Mouse (Mus musculus): ENCODE measurements around the gene Tmem184b.

Tmem184b gene

GRCm38 (mm10) chr15:79402836-79403762 lies at the start of gene Tmem184b:
Gene Tmem184b (minus strand): TSS chr15:79403569.
- peak; percentile 93 for DNase-seq

- no peak for DNase-seq
Observed at GRCm38 (mm10) chr15:79448041-79448440, 44.7 kb upstream of the Tmem184b start.

- DNase-seq: no peak
Observed at GRCm38 (mm10) chr15:79445786-79446654, 42.7 kb upstream of the Tmem184b start.

- no peak for DNase-seq
Observed at GRCm38 (mm10) chr15:79443856-79444410, 40.6 kb upstream of the Tmem184b start.

- DNase-seq: no peak
Observed at GRCm38 (mm10) chr15:79442961-79443518, 39.7 kb upstream of the Tmem184b start.

GRCm38 (mm10) chr15:79442257-79442611 lies 38.9 kb upstream of the Tmem184b start:
- DNase-seq: no peak

- DNase-seq: peak; percentile 82
Observed at GRCm38 (mm10) chr15:79441331-79442256, 38.2 kb upstream of the Tmem184b start.

- DNase-seq: no peak
Observed at GRCm38 (mm10) chr15:79440651-79441330, 37.4 kb upstream of the Tmem184b start.

- DNase-seq: peak; percentile 59
Observed at GRCm38 (mm10) chr15:79440223-79440622, 36.9 kb upstream of the Tmem184b start.

GRCm38 (mm10) chr15:79439386-79439785 lies 36.0 kb upstream of the Tmem184b start:
- DNase-seq: no peak

- no peak for DNase-seq
Observed at GRCm38 (mm10) chr15:79438816-79439215, 35.4 kb upstream of the Tmem184b start.

- DNase-seq: no peak
Observed at GRCm38 (mm10) chr15:79438209-79438810, 34.9 kb upstream of the Tmem184b start.

GRCm38 (mm10) chr15:79437541-79438208 lies 34.3 kb upstream of the Tmem184b start:
- no peak for DNase-seq

GRCm38 (mm10) chr15:79436481-79436921 lies 33.1 kb upstream of the Tmem184b start:
- peak; percentile 40 for DNase-seq

- DNase-seq: peak; percentile 54
Observed at GRCm38 (mm10) chr15:79435191-79435671, 31.9 kb upstream of the Tmem184b start.

- peak; percentile 23 for DNase-seq
Observed at GRCm38 (mm10) chr15:79432892-79433291, 29.5 kb upstream of the Tmem184b start.

GRCm38 (mm10) chr15:79432328-79432727 lies 29.0 kb upstream of the Tmem184b start:
- no peak for DNase-seq

GRCm38 (mm10) chr15:79431925-79432324 lies 28.6 kb upstream of the Tmem184b start:
- DNase-seq: no peak

GRCm38 (mm10) chr15:79430461-79431000 lies 27.2 kb upstream of the Tmem184b start:
- no peak for DNase-seq

- peak; percentile 26 for DNase-seq
Observed at GRCm38 (mm10) chr15:79429994-79430393, 26.6 kb upstream of the Tmem184b start.
